Mouse (Mus musculus) limb, embryonic 15.5 days (tissue): ENCODE results near the gene Cavin1. TPM values are rescaled to one million over a fixed set of nuclear protein-coding genes. Genes with fewer than 3 reads are reported as not detected.

ENCODE experiments used
- ATAC-seq: fragments of 200-750 bp; cut with Nextera tagmentation; 2 replicates; pipeline ENCODE4 v1.8.0; 2017; ENCODE audit warnings: low read depth, moderate TSS enrichment; ENCODE audit not compliant: insufficient number of reproducible peaks, low FRiP score, low TSS enrichment
- H3K27ac ChIP-seq: fragments of 300-500 bp; sonication (generic); 2 replicates; pipeline ENCODE4 v1.5.1; 2015; ENCODE audit warnings: moderate library complexity, mild to moderate bottlenecking, inconsistent platforms
- H3K27me3 ChIP-seq: fragments of 300-500 bp; sonication (generic); 2 replicates; pipeline ENCODE4 v1.6.1; 2015; ENCODE audit warnings: inconsistent platforms
- H3K36me3 ChIP-seq: fragments of 300-500 bp; sonication (generic); 2 replicates; pipeline ENCODE4 v1.6.1; 2015; ENCODE audit warnings: inconsistent platforms
- H3K4me1 ChIP-seq: fragments of 300-500 bp; sonication (generic); 2 replicates; pipeline ENCODE4 v1.6.1; 2015; ENCODE audit warnings: inconsistent platforms
- H3K4me2 ChIP-seq: fragments of 300-500 bp; sonication (generic); 2 replicates; pipeline ENCODE4 v1.6.1; 2015; ENCODE audit warnings: mild to moderate bottlenecking, inconsistent platforms
- H3K4me3 ChIP-seq: fragments of 300-500 bp; sonication (generic); 2 replicates; pipeline ENCODE4 v1.5.1; 2015; ENCODE audit warnings: mild to moderate bottlenecking, inconsistent platforms
- H3K9ac ChIP-seq: fragments of 300-500 bp; sonication (generic); 2 replicates; pipeline ENCODE4 v1.6.1; 2015; ENCODE audit warnings: inconsistent platforms
- H3K9me3 ChIP-seq: fragments of 300-500 bp; sonication (generic); 2 replicates; pipeline ENCODE4 v1.6.1; 2016; ENCODE audit warnings: inconsistent platforms
- whole genome bisulfite sequencing: fragments of 180-500 bp; shearing (Covaris S2); methylation state at CpG from one replicate; pipeline ENCODE4 v1.1.7; 2015; 5-methylcytosine and 5-hydroxymethylcytosine counted together
- polyA plus RNA-seq: library from polyadenylated mRNA; unstranded; fragments of >200 nt; fragmentation: Nextera tagmentation; extraction: Ambion mirVana; gene quantifications from 2 replicates; pipeline ENCODE4 v1.2.1, GENCODE M21; 2015

Gene Cavin1
- polyA plus RNA-seq, 1 experiment from 2014 or later: 368 TPM

- ATAC-seq: no peak
- H3K4me2 ChIP-seq: no peak overlapping the region
- H3K27me3 ChIP-seq: no peaks in the 10 kb centered on the region
- 75% methylated on average over 5 of the region's 5 CpGs for WGBS
- no peaks in the 10 kb centered on the region for H3K36me3 ChIP-seq
- no peak overlapping the region for H3K9ac ChIP-seq
- no peaks in the 10 kb centered on the region for H3K9me3 ChIP-seq
- no peak overlapping the region for H3K27ac ChIP-seq
- no peak overlapping the region for H3K4me3 ChIP-seq
- H3K4me1 ChIP-seq: no peaks in the 10 kb centered on the region
Measured at GRCm38 (mm10) chr11:100994655-100995054, 24.0 kb upstream of the Cavin1 start.

DNA sequence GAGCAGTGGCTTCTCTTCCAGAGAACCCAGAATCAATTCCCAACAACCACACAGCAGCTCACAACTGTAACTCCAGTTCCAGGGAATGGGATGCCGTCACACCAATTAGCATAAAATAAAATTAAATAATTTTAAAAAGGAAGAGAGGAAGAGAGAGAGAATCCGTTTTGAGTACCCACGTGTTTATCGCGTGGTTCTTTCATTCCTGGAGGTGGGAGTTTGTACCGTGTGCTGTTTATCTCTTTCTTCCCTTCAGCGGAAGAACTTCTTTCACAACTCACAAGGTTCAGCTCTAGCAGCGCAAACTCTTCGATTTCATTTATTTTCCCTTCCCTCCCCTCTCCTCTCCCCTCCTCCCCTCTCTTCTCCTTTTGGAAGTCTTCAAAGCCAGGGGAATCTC is 23.5 kb upstream of the Cavin1 start:
- H3K9me3 ChIP-seq: no peaks in the 10 kb centered on the region
- no peak overlapping the region for H3K4me2 ChIP-seq
- H3K4me1 ChIP-seq: no peaks in the 10 kb centered on the region
- no peak overlapping the region for H3K27ac ChIP-seq
- H3K4me3 ChIP-seq: no peak overlapping the region
- H3K36me3 ChIP-seq: no peaks in the 10 kb centered on the region
- 58% methylated on average over 9 of the region's 9 CpGs for WGBS
- H3K27me3 ChIP-seq: no peaks in the 10 kb centered on the region
- no peak for ATAC-seq
- H3K9ac ChIP-seq: no peak overlapping the region

GRCm38 (mm10) chr11:100993437-100993836 is 22.8 kb upstream of the Cavin1 start:
- no peaks in the 10 kb centered on the region for H3K36me3 ChIP-seq
- no peaks in the 10 kb centered on the region for H3K4me1 ChIP-seq
- H3K4me3 ChIP-seq: no peak overlapping the region
- H3K9ac ChIP-seq: no peak overlapping the region
- H3K9me3 ChIP-seq: no peaks in the 10 kb centered on the region
- ATAC-seq: no peak
- 66% methylated on average over 2 of the region's 2 CpGs for WGBS
- H3K27ac ChIP-seq: no peak overlapping the region
- H3K27me3 ChIP-seq: no peaks in the 10 kb centered on the region
- H3K4me2 ChIP-seq: no peak overlapping the region

GRCm38 (mm10) chr11:100991027-100991534 is 20.4 kb upstream of the Cavin1 start:
- no peak overlapping the region for H3K9ac ChIP-seq
- H3K27ac ChIP-seq: no peak overlapping the region
- H3K4me1 ChIP-seq: no peaks in the 10 kb centered on the region
- no peak overlapping the region for H3K4me2 ChIP-seq
- ATAC-seq: no peak
- H3K36me3 ChIP-seq: no peaks in the 10 kb centered on the region
- H3K27me3 ChIP-seq: no peaks in the 10 kb centered on the region
- WGBS: 22% methylated on average over 6 of the region's 6 CpGs
- H3K4me3 ChIP-seq: no peak overlapping the region
- no peaks in the 10 kb centered on the region for H3K9me3 ChIP-seq

DNA sequence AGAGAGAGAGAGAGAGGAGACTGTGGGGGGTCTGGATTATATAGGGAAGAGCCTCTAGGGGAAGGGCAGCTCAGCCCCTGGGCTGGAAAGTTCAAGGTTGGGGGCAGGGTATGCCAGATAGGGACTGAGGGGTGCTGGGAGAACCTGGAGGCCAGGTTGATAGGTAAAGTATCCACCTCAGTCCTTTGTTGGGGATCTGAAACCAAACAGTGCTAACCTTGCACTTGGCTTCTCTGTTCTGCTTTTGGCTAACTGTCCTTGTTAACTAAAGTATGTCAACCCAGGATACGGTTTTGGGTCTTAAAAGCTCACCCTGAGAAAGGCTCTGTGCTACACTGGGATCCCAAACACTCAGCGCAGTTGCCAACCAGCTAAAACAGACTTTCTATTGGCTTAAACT is 19.0 kb upstream of the Cavin1 start:
- Histone ChIP-seq H3K4me2 (no peak overlapping the region), H3K27ac (no peak overlapping the region), H3K9me3 (no peaks in the 10 kb centered on the region), H3K27me3 (no peaks in the 10 kb centered on the region), H3K36me3 (no peaks in the 10 kb centered on the region), H3K4me1 (no peaks in the 10 kb centered on the region), H3K4me3 (no peak overlapping the region), H3K9ac (no peak overlapping the region)
- 62% methylated on average over 2 of the region's 2 CpGs for WGBS
- ATAC-seq: no peak

GRCm38 (mm10) chr11:100988674-100989073 is 18.0 kb upstream of the Cavin1 start:
- Histone ChIP-seq H3K36me3 (no peaks in the 10 kb centered on the region), H3K9me3 (no peaks in the 10 kb centered on the region), H3K9ac (no peak overlapping the region), H3K4me2 (no peak overlapping the region), H3K4me1 (peaks cover 1% of the 10 kb centered on the region; the same call in 1 of the 2 replicates), H3K27ac (no peak overlapping the region), H3K27me3 (no peaks in the 10 kb centered on the region), H3K4me3 (no peak overlapping the region)
- ATAC-seq: no peak
- 75% methylated on average over 3 of the region's 3 CpGs for whole genome bisulfite sequencing

DNA sequence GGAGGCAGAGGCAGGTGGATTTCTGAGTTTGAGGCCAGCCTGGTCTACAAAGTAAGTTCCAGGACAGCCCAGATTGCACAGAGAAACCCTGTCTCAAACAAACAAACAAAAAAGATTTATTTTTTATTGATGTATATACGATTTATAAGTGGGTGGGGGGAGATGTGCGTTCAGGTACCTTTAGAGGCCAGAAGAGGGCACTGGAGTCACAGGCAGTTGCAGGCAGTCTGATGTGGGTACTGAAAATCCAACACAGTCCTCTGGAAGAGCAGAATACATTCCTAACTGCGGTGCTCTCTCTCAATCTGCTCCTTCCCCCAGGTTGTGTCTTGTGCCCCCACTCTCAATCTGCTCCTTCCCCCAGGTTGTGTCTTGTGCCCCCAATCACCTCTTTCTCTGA is 14.9 kb upstream of the Cavin1 start:
- 56% methylated on average over 3 of the region's 3 CpGs for WGBS
- H3K9ac ChIP-seq: no peak overlapping the region
- no peaks in the 10 kb centered on the region for H3K9me3 ChIP-seq
- H3K27ac ChIP-seq: no peak overlapping the region
- peaks cover 12% of the 10 kb centered on the region; the same call in 1 of the 2 replicates for H3K27me3 ChIP-seq
- no peak overlapping the region for H3K4me3 ChIP-seq
- no peak overlapping the region for H3K4me2 ChIP-seq
- H3K4me1 ChIP-seq: peaks cover 9% of the 10 kb centered on the region
- ATAC-seq: no peak
- no peaks in the 10 kb centered on the region for H3K36me3 ChIP-seq

GRCm38 (mm10) chr11:100983778-100984131 is 13.1 kb upstream of the Cavin1 start:
- H3K4me1 ChIP-seq: peaks cover 12% of the 10 kb centered on the region
- H3K36me3 ChIP-seq: no peaks in the 10 kb centered on the region
- peaks cover 12% of the 10 kb centered on the region; the same call in 1 of the 2 replicates for H3K27me3 ChIP-seq
- no peak overlapping the region for H3K4me2 ChIP-seq
- H3K4me3 ChIP-seq: no peak overlapping the region
- no peaks in the 10 kb centered on the region for H3K9me3 ChIP-seq
- H3K9ac ChIP-seq: no peak overlapping the region
- H3K27ac ChIP-seq: no peak overlapping the region
- no peak for ATAC-seq
- 73% methylated on average over 7 of the region's 7 CpGs for WGBS

GRCm38 (mm10) chr11:100983125-100983777 is 12.6 kb upstream of the Cavin1 start:
- H3K27ac ChIP-seq: no peak overlapping the region
- peak; percentile 84 for ATAC-seq

DNA sequence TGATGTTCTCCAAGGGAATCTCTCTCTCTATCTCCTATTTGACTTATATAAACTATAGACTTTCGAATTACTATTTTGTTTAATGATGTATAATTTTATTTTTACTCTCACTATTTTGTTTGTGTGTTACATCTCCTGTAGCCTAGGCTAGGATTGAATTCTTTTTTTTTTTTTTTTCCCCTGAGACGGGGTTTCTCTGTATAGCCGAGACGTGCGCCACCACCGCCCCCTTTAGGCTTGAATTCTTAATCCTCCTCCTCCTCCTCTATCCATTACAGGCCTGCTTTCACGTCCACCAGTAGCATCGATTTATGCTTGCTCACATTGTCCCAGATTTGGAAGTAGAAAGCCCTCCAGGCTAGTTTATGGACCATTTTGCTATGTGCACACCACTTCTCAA is 11.4 kb upstream of the Cavin1 start:
- no peak overlapping the region for H3K9ac ChIP-seq
- peaks cover 12% of the 10 kb centered on the region; the same call in 1 of the 2 replicates for H3K27me3 ChIP-seq
- no peak for ATAC-seq
- peaks cover 12% of the 10 kb centered on the region for H3K4me1 ChIP-seq
- no peak overlapping the region for H3K4me2 ChIP-seq
- no peaks in the 10 kb centered on the region for H3K9me3 ChIP-seq
- H3K27ac ChIP-seq: no peak overlapping the region
- H3K36me3 ChIP-seq: no peaks in the 10 kb centered on the region
- H3K4me3 ChIP-seq: no peak overlapping the region
- WGBS: 22% methylated on average over 8 of the region's 8 CpGs

More at GRCm38 (mm10) chr11:100983125-100983777, 12.6 kb upstream of the Cavin1 start:
- Histone ChIP-seq H3K36me3 (no peaks in the 10 kb centered on the region), H3K9me3 (no peaks in the 10 kb centered on the region), H3K27me3 (peaks cover 12% of the 10 kb centered on the region; the same call in 1 of the 2 replicates), H3K9ac (0 out of 2 replicates have a peak overlapping the region, but pooled peaks have one; percentile 3), H3K4me3 (peak overlapping the region; percentile 36), H3K4me2 (peak overlapping the region; percentile 59), H3K4me1 (peaks cover 12% of the 10 kb centered on the region)
- WGBS: 3% methylated on average over 20 of the region's 20 CpGs

DNA sequence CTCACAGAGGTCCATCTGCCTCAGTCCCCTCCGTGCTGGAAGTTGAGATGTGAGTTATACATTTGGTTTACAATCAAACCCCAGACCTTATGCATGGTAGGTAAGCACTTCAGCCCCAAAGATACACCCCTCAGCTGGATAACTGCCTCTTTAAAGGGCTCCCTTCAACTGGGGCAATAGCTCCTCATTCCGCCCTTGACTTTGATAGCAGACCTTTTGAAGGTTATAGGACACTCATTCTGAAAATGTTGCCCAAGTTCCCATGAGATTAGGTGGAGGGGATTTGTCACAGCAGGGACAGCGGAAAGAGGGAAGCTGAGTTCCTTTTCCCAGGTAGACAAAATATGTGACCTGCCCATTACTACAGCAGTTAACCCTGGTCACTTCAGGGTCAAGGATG is 10.5 kb upstream of the Cavin1 start:
- H3K27me3 ChIP-seq: peaks cover 12% of the 10 kb centered on the region; the same call in 1 of the 2 replicates
- WGBS: 57% methylated on average over 3 of the region's 3 CpGs
- H3K4me1 ChIP-seq: peaks cover 12% of the 10 kb centered on the region
- no peak overlapping the region for H3K9ac ChIP-seq
- no peaks in the 10 kb centered on the region for H3K9me3 ChIP-seq
- no peak overlapping the region for H3K4me3 ChIP-seq
- no peak overlapping the region for H3K4me2 ChIP-seq
- H3K36me3 ChIP-seq: no peaks in the 10 kb centered on the region
- no peak overlapping the region for H3K27ac ChIP-seq
- ATAC-seq: no peak

DNA sequence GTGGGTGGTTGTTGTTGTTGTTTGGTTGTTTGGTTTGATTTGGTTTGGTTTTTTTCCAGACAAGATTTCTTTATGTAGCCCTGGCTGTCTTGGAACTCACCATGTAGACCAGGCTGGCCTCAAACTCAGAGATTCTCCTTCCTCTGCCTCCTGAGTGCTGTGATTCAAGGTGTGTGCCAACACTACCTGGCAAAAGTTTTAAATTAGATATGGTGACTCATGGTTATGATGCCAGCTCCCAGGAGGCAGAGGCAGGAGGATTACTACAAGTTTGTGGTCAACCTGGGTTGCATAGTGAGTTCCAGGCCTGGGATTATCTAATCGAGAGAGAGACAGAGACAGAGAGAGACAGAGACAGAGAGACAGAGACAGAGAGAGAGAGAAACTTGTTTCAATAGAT is 9.8 kb upstream of the Cavin1 start:
- no peak for ATAC-seq
- 68% methylated on average over 1 of the region's 1 CpGs for WGBS
- Histone ChIP-seq H3K4me3 (no peak overlapping the region), H3K36me3 (no peaks in the 10 kb centered on the region), H3K4me1 (peaks cover 12% of the 10 kb centered on the region), H3K27ac (peak overlapping the region; percentile 17; the same call in 1 of the 2 replicates), H3K9me3 (no peaks in the 10 kb centered on the region), H3K4me2 (no peak overlapping the region), H3K9ac (no peak overlapping the region), H3K27me3 (peaks cover 13% of the 10 kb centered on the region; the same call in 1 of the 2 replicates)
